Mouse (Mus musculus) retina, embryonic 14.5 days (tissue): ENCODE data around the gene Sema6b.
"Not testable (repeated sequence)": the region's sequence is repeated elsewhere in the genome, so short reads cannot be mapped to it uniquely, and the experiment has no call there.

Experiments used
- DNase-seq: peaks from one replicate; pipeline ENCODE4 v3.0.0-alpha.2; 2015; ENCODE audit warnings: low spot score

Gene Sema6b

DNA sequence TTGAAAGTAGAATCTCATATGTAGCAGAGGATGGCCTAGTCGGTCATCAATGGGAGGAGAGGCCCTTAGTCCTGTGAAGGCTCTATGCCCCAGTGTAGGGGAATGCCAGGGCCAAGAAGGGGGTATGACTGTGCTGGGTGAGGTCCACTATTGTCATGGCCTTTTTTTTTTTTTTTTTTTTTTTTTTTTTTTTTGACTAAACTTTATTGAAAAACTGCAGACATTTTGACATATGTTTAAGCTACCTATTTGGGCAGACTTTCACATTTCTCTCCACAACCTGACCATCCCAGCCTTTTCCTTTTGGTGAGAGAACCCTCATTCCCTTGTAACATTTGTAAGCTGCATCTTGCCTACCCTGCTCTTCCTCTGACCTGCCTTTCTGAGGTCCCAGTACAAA lies 47.8 kb downstream of the Sema6b start:
- no peak for DNase-seq

DNA sequence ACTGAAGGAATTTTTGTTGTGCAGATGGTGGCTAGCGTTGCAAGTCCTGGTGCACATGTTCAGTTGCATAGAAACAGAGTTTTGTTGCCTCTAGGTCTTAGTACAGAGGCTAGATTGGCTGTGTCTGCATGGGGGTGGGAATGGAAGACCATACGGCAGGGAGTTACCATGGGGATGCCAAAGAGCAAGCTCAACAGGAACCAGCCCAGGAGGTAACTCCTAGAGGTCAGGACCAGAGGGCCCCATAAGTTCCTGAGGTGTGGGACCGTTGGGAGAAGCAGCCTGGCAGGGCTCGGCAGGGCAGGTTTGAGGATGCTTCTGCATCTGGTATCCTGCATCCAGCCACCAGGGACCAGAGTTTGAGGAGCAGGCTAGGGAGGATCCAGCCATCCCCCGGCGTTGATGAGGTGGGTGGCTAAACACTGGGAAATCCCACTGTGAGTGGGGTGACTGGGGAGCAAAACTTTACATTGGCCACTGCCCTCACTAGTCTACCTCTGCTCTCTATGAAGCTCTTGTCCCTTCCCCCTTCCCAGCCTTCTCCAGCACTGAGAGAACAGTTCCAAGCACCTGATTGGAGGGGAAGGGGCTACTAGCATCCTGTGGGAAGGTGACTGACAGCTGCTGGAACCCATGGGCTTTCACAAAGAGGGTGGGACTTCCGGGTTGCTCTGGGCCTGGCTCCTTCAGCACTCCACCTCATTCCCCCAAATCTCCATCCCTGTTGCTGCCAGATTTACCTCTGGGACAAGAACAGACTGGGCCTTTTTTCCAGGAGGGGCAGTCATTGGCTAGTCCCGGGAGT lies 59.2 kb downstream of the Sema6b start:
- peak; percentile 88 for DNase-seq

DNA sequence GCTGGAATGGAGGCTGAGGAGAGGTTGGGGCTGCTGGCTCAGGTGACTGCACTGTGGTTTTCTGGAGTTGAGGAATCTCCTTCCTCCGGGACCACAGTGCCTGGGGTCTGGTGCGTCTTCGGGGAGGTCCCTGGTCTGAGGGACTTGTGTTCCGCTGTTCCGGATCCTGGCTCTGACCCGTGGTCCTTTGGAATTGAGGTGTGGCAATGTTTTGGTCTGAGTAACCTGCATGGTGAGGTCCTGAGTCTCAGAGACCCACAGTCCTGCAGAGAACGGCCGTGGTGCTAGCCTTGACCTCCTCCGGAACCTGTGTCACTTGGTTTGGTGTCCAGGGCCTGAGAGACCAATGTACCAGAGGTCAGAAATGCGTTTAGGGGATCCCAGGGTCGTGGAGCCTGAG lies 60.2 kb downstream of the Sema6b start:
- DNase-seq, result no peak

DNA sequence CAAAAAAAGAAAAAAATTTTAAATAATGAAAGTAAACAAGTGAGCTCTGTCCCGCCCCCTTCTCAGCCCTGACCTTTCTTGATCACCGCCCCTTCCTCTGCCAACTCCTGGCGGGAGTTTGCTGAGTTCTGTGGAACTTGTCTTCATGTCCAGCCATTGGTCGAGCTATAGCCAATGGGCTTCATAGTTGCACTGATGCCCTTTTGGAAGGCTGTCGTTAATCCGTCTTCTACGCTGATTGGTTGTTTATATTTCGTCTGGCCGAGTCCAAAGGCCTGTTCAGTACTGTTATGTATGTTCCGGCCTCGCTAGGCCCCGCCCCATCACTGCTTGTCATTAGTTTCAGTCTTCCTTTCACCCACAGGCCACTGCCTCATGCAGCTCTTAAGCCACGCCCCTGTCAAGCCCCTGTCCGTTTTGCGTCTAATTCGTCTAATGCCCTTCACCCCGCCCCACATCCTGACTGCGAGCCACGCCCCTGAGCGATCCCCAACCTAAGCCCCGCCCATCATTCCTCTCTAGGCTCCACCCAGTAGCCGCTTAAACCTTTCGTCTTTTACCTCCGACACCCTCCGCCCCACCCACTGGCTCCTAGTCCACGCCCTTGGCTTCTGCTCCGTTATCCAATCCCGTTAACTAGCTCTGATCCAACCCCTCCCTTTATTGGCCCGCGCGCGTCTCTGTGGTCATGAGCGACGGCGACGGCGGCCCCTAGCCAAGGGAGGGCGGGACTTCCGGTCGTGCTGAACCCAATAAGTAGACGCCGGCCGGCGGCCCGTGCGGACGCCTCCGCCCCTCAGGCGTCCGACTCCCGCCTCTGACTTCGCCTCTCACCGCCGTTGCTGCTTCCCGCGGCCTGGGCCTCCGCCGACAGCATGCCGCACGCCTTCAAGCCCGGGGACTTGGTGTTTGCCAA lies 61.0 kb downstream of the Sema6b start, which contains the start of gene Hdgfl2:
TSS of gene Hdgfl2 (plus strand) at position 755 of the 916 bp plus-strand sequence.
- DNase-seq, result peak; percentile 100

DNA sequence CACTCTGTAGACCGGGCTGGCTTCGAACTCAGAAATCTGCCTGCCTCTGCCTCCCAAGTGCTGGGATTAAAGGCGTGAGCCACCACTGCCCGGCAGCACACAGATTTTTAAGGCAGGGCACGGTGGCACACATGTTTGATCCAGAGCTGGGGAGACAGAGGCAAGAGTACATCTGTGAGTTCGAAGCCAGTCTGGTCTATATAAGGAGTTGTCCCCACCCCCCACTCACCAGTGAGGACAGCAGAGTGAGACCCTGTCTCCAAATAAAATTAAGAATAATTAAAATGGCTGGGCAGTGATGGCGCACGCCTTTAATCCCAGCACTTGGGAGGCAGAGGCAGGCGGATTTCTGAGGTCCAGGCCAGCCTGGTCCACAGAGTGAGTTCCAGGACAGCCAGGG lies 61.8 kb downstream of the Sema6b start:
- not testable (repeated sequence) for DNase-seq

DNA sequence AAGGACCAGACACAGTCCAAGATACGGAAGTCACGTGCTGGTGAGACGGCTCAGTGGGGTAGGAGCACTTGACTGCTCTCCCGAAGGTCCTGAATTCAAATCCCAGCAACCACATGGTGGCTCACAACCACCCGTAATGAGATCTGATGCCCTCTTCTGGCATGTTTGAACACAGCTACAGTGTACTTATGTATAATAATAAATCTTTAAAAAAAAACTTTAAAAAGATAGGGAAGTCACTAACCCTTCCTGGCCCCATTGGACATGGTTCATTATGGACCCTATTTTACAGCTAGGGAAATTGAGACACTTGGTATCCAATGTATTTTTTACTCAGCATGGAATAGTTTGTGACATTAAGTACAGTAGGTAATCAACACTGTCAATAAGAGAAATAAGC lies 62.6 kb downstream of the Sema6b start:
- no peak for DNase-seq

DNA sequence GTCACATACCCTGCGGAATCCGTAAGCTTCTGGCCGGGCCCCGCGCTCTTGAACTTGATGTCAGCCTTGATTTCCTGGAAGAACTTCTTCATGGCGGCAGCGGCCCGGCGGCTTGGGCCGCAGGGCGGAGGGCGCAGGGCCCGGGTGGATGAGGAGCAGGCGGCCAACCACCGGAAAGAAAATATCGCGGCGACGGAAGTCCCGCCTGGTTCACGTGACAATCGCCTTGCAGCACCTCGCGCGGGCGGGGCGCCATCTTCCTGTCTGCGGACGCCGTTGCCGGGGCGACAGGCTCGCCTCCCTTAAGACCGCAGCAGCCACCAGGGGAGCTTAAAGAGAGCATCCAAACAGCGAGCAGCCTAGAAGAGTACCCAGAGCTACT lies 65.3 kb downstream of the Sema6b start, which contains the start of gene Ubxn6:
TSS of gene Ubxn6 (minus strand) at position 202 of the 382 bp plus-strand sequence.
- peak; percentile 98 for DNase-seq

DNA sequence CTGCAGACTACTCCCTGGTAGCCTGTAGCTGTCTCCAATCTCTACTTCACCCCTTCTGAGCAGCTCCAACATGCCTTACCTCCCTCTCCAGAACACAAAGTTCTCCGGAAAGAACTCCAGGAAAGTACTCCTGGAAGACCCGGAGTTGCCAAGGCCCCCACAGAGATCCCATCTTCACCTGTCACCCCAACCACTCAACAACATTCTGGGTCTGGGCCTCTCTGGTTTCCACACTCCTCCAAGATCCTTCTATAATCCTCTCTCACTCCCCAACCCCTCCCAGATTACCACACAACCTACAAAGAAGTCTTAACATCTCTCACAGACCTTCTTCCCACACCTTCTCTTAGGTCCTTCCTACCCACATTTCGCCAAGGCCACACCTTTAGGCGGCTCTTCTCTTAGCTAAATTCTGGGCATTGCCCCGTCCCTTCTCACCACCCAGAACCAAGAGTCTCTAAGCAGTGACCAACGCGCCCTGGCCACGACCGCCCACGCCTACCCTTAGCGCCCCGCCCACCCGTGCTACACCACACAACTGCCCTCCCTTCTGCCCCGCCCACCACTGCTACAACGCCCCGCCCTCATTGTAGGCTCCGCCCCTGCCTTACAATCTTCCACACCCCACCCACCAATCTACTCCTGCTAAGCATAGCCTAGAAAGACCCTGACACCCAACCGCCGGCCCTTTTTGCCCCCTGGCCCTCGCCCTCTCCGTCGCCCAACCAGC lies 65.9 kb downstream of the Sema6b start:
- peak; percentile 88 for DNase-seq
